Mouse (Mus musculus) embryonic facial prominence, embryonic 13.5 days (tissue): ENCODE data around the gene Mpzl1. TPM values are rescaled to one million over a fixed set of nuclear protein-coding genes. Genes with fewer than 3 reads are reported as not detected.

Experiments
- ATAC-seq: fragments of 200-750 bp; cut with Nextera tagmentation; 2 replicates; pipeline ENCODE4 v1.8.0; 2017; ENCODE audit warnings: low read depth; ENCODE audit not compliant: insufficient number of reproducible peaks, insufficient read depth, low FRiP score, low TSS enrichment
- H3K27ac ChIP-seq: fragments of 300-500 bp; sonication (generic); 2 replicates; pipeline ENCODE4 v1.5.1; 2015; ENCODE audit warnings: moderate library complexity, mild to moderate bottlenecking, inconsistent platforms
- H3K27me3 ChIP-seq: fragments of 300-500 bp; sonication (generic); 2 replicates; pipeline ENCODE4 v1.6.1; 2015; ENCODE audit warnings: mild to moderate bottlenecking, inconsistent platforms
- H3K36me3 ChIP-seq: fragments of 300-500 bp; sonication (generic); 2 replicates; pipeline ENCODE4 v1.6.1; 2015; ENCODE audit warnings: mild to moderate bottlenecking, inconsistent platforms
- H3K4me1 ChIP-seq: fragments of 300-500 bp; sonication (generic); 2 replicates; pipeline ENCODE4 v1.6.1; 2015; ENCODE audit warnings: inconsistent platforms
- H3K4me2 ChIP-seq: fragments of 300-500 bp; sonication (generic); 2 replicates; pipeline ENCODE4 v1.6.1; 2015; ENCODE audit warnings: moderate library complexity, mild to moderate bottlenecking, inconsistent platforms
- H3K4me3 ChIP-seq: fragments of 300-500 bp; sonication (generic); 2 replicates; pipeline ENCODE4 v1.5.1; 2015; ENCODE audit warnings: mild to moderate bottlenecking, inconsistent platforms
- H3K9ac ChIP-seq: fragments of 300-500 bp; sonication (generic); 2 replicates; pipeline ENCODE4 v1.6.1; 2015; ENCODE audit warnings: mild to moderate bottlenecking, inconsistent platforms
- H3K9me3 ChIP-seq: fragments of 300-500 bp; sonication (generic); 2 replicates; pipeline ENCODE4 v1.6.1; 2016; ENCODE audit warnings: inconsistent platforms
- WGBS: fragments of 180-500 bp; shearing (Covaris S2); methylation state at CpG from one replicate; pipeline ENCODE4 v1.1.7; 2015; ENCODE audit warnings: mixed read lengths; 5-methylcytosine and 5-hydroxymethylcytosine counted together
- polyA plus RNA-seq: library from polyadenylated mRNA; unstranded; fragments of >200 nt; fragmentation: Nextera tagmentation; extraction: Ambion mirVana; gene quantifications from 2 replicates; pipeline ENCODE4 v1.2.1, GENCODE M21; 2015

Mpzl1 gene
- polyA plus RNA-seq, 1 experiment from 2014 or later: 146 TPM

- no peaks in the 10 kb centered on the region for H3K36me3 ChIP-seq
- no peak overlapping the region for H3K9ac ChIP-seq
- WGBS: 65% methylated on average over 4 of the region's 4 CpGs
- ATAC-seq: no peak
- H3K4me2 ChIP-seq: no peak overlapping the region
- no peaks in the 10 kb centered on the region for H3K27me3 ChIP-seq
- no peaks in the 10 kb centered on the region for H3K9me3 ChIP-seq
- no peak overlapping the region for H3K27ac ChIP-seq
- H3K4me3 ChIP-seq: no peak overlapping the region
- no peaks in the 10 kb centered on the region for H3K4me1 ChIP-seq
Measured at GRCm38 (mm10) chr1:165668904-165669303, 34.6 kb upstream of the Mpzl1 start.

- Histone ChIP-seq H3K4me1 (peaks cover 13% of the 10 kb centered on the region), H3K27ac (no peak overlapping the region), H3K4me3 (no peak overlapping the region), H3K9me3 (no peaks in the 10 kb centered on the region), H3K36me3 (no peaks in the 10 kb centered on the region), H3K27me3 (no peaks in the 10 kb centered on the region), H3K4me2 (no peak overlapping the region), H3K9ac (no peak overlapping the region)
- no peak for ATAC-seq
- WGBS: 58% methylated on average over 13 of the region's 13 CpGs
Measured at GRCm38 (mm10) chr1:165667380-165667779, 33.0 kb upstream of the Mpzl1 start.

GRCm38 (mm10) chr1:165666944-165667343, 32.6 kb upstream of the Mpzl1 start:
- Histone ChIP-seq H3K27me3 (no peaks in the 10 kb centered on the region), H3K36me3 (no peaks in the 10 kb centered on the region), H3K4me2 (no peak overlapping the region), H3K4me1 (peaks cover 13% of the 10 kb centered on the region), H3K4me3 (no peak overlapping the region), H3K9me3 (no peaks in the 10 kb centered on the region), H3K9ac (no peak overlapping the region), H3K27ac (no peak overlapping the region)
- ATAC-seq: no peak
- WGBS: 89% methylated on average over 6 of the region's 6 CpGs

GRCm38 (mm10) chr1:165665758-165666157, 31.4 kb upstream of the Mpzl1 start:
- H3K36me3 ChIP-seq: no peaks in the 10 kb centered on the region
- no peak overlapping the region for H3K9ac ChIP-seq
- 73% methylated on average over 5 of the region's 5 CpGs for WGBS
- no peak overlapping the region for H3K4me3 ChIP-seq
- no peak overlapping the region for H3K27ac ChIP-seq
- no peaks in the 10 kb centered on the region for H3K27me3 ChIP-seq
- ATAC-seq: no peak
- H3K9me3 ChIP-seq: no peaks in the 10 kb centered on the region
- H3K4me1 ChIP-seq: peaks cover 13% of the 10 kb centered on the region
- H3K4me2 ChIP-seq: no peak overlapping the region

GRCm38 (mm10) chr1:165663277-165663676, 28.9 kb upstream of the Mpzl1 start:
- H3K9ac ChIP-seq: no peak overlapping the region

GRCm38 (mm10) chr1:165662426-165663192, 28.3 kb upstream of the Mpzl1 start:
- WGBS: 58% methylated on average over 15 of the region's 15 CpGs

More at GRCm38 (mm10) chr1:165663277-165663676, 28.9 kb upstream of the Mpzl1 start:
- Histone ChIP-seq H3K27ac (no peak overlapping the region), H3K4me1 (peaks cover 13% of the 10 kb centered on the region), H3K4me3 (no peak overlapping the region), H3K9me3 (no peaks in the 10 kb centered on the region), H3K4me2 (no peak overlapping the region), H3K27me3 (no peaks in the 10 kb centered on the region), H3K36me3 (no peaks in the 10 kb centered on the region)
- ATAC-seq: no peak
- WGBS: 75% methylated on average over 16 of the region's 16 CpGs

GRCm38 (mm10) chr1:165661725-165662124, 27.4 kb upstream of the Mpzl1 start:
- Histone ChIP-seq H3K27me3 (no peaks in the 10 kb centered on the region), H3K9me3 (no peaks in the 10 kb centered on the region), H3K4me2 (no peak overlapping the region), H3K27ac (no peak overlapping the region), H3K4me3 (no peak overlapping the region), H3K4me1 (peaks cover 13% of the 10 kb centered on the region), H3K36me3 (peaks cover 11% of the 10 kb centered on the region), H3K9ac (no peak overlapping the region)
- ATAC-seq: no peak
- WGBS: 70% methylated on average over 6 of the region's 6 CpGs

More at GRCm38 (mm10) chr1:165662426-165663192, 28.3 kb upstream of the Mpzl1 start:
- no peaks in the 10 kb centered on the region for H3K9me3 ChIP-seq
- H3K4me2 ChIP-seq: no peak overlapping the region
- no peak for ATAC-seq
- no peak overlapping the region for H3K9ac ChIP-seq
- no peaks in the 10 kb centered on the region for H3K27me3 ChIP-seq
- H3K4me3 ChIP-seq: no peak overlapping the region
- no peak overlapping the region for H3K27ac ChIP-seq
- H3K36me3 ChIP-seq: peaks cover 6% of the 10 kb centered on the region
- H3K4me1 ChIP-seq: peaks cover 13% of the 10 kb centered on the region

GRCm38 (mm10) chr1:165661191-165661590, 26.9 kb upstream of the Mpzl1 start:
- peaks cover 11% of the 10 kb centered on the region for H3K36me3 ChIP-seq
- no peak for ATAC-seq
- H3K9ac ChIP-seq: no peak overlapping the region
- H3K4me1 ChIP-seq: peaks cover 13% of the 10 kb centered on the region
- H3K4me2 ChIP-seq: no peak overlapping the region
- H3K4me3 ChIP-seq: no peak overlapping the region
- H3K27ac ChIP-seq: no peak overlapping the region
- no peaks in the 10 kb centered on the region for H3K27me3 ChIP-seq
- H3K9me3 ChIP-seq: no peaks in the 10 kb centered on the region
- WGBS: 42% methylated on average over 3 of the region's 3 CpGs

GRCm38 (mm10) chr1:165660774-165661173, 26.4 kb upstream of the Mpzl1 start:
- peaks cover 11% of the 10 kb centered on the region for H3K36me3 ChIP-seq
- H3K27me3 ChIP-seq: no peaks in the 10 kb centered on the region
- H3K4me2 ChIP-seq: no peak overlapping the region
- H3K9ac ChIP-seq: no peak overlapping the region
- no peaks in the 10 kb centered on the region for H3K9me3 ChIP-seq
- H3K27ac ChIP-seq: no peak overlapping the region
- H3K4me1 ChIP-seq: peaks cover 13% of the 10 kb centered on the region
- WGBS: 14% methylated on average over 4 of the region's 4 CpGs
- H3K4me3 ChIP-seq: no peak overlapping the region
- ATAC-seq: no peak

GRCm38 (mm10) chr1:165658602-165659001, 24.3 kb upstream of the Mpzl1 start:
- WGBS: 32% methylated on average over 5 of the region's 5 CpGs
- H3K4me1 ChIP-seq: peaks cover 12% of the 10 kb centered on the region

GRCm38 (mm10) chr1:165655482-165655881, 21.1 kb upstream of the Mpzl1 start:
- ATAC-seq: no peak
- H3K36me3 ChIP-seq: peaks cover 11% of the 10 kb centered on the region
- H3K9me3 ChIP-seq: no peaks in the 10 kb centered on the region
- H3K4me2 ChIP-seq: no peak overlapping the region
- H3K9ac ChIP-seq: no peak overlapping the region
- no peak overlapping the region for H3K27ac ChIP-seq
- no peaks in the 10 kb centered on the region for H3K4me1 ChIP-seq
- WGBS: 83% methylated on average over 14 of the region's 14 CpGs
- no peak overlapping the region for H3K4me3 ChIP-seq
- H3K27me3 ChIP-seq: no peaks in the 10 kb centered on the region

More at GRCm38 (mm10) chr1:165658602-165659001, 24.3 kb upstream of the Mpzl1 start:
- Histone ChIP-seq H3K27ac (no peak overlapping the region), H3K4me2 (no peak overlapping the region), H3K9ac (no peak overlapping the region), H3K9me3 (no peaks in the 10 kb centered on the region), H3K27me3 (no peaks in the 10 kb centered on the region), H3K4me3 (no peak overlapping the region), H3K36me3 (peaks cover 11% of the 10 kb centered on the region)
- ATAC-seq: no peak

GRCm38 (mm10) chr1:165655022-165655421, 20.7 kb upstream of the Mpzl1 start:
- Histone ChIP-seq H3K9me3 (no peaks in the 10 kb centered on the region), H3K27ac (no peak overlapping the region), H3K36me3 (peaks cover 11% of the 10 kb centered on the region), H3K27me3 (no peaks in the 10 kb centered on the region), H3K4me1 (no peaks in the 10 kb centered on the region), H3K9ac (no peak overlapping the region), H3K4me3 (no peak overlapping the region), H3K4me2 (no peak overlapping the region)
- ATAC-seq: no peak
- 77% methylated on average over 6 of the region's 6 CpGs for WGBS
